Mouse (Mus musculus) brain, embryonic 14.5 days (tissue): ENCODE measurements around the gene Spred2.

Source experiments
- CTCF ChIP-seq: fragments of 200-500 bp; IDR thresholded peaks from 2 replicates; pipeline ENCODE4 v1.5.1; 2012; ENCODE audit warnings: inconsistent platforms, mild to moderate bottlenecking, moderate library complexity, borderline replicate concordance; ENCODE audit not compliant: insufficient read depth, insufficient read length; ENCODE audit errors: extremely low read depth
- POLR2A ChIP-seq: fragments of 200-500 bp; IDR thresholded peaks from 2 replicates; pipeline ENCODE4 v1.6.1; 2012; ENCODE audit warnings: mild to moderate bottlenecking, inconsistent platforms, borderline replicate concordance; ENCODE audit not compliant: poor library complexity, insufficient read depth, insufficient read length, severe bottlenecking; ENCODE audit errors: extremely low read depth

- TF ChIP-seq CTCF (no peak), POLR2A (no peak)
Observed at GRCm38 (mm10) chr11:20059736-20060135, 135.6 kb downstream of the Spred2 start.
